Mouse (Mus musculus) adrenal gland, adult 8-10 months (tissue): ENCODE results near the gene Ctcfl. TPM values are rescaled to one million over a fixed set of nuclear protein-coding genes. Genes with fewer than 3 reads are reported as not detected.
"Not testable (repeated sequence)": the region's sequence is repeated elsewhere in the genome, so short reads cannot be mapped to it uniquely, and the experiment has no call there.

ENCODE experiments used
- DNase-seq: peaks from one replicate; pipeline ENCODE4 v3.0.0; 2022
- total RNA-seq, 4 experiments: library from RNA; stranded (reverse); gene quantifications; 2 replicates each; pipeline ENCODE4 v1.2.4; 2022

Gene Ctcfl
- total RNA-seq, 4 experiments from 2014 or later: 0.13 to 0.22 TPM; not detected in 2

- no peak for DNase-seq
Measured at GRCm38 (mm10) chr2:173138323-173139239, 19.3 kb upstream of the Ctcfl start.

GRCm38 (mm10) chr2:173134695-173135094 is 15.4 kb upstream of the Ctcfl start:
- no peak for DNase-seq

DNA sequence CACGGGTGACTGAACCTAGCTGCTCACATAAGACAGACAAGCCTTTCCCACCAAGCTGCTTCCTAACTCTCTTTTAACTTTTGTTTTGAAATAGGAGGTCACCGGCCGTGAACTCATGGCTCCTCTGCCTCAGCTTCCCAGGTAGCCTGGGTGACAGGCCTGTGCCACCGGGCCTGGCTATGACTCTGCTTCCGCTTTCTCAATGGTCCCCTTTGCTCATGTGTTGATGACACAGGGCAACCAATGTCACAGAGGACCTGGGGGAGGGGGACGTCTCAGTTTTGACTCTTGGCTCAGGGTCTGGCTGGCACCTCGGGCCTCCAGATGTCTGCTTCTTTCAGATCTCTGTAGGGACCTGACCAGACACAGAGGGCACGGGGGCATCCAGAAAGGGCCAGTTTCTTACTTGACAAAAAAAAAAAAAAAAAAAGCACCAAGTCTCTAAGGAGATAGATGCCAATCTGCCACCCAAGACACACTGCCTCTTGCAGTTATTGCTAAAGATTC is 13.5 kb upstream of the Ctcfl start:
- no peak for DNase-seq

DNA sequence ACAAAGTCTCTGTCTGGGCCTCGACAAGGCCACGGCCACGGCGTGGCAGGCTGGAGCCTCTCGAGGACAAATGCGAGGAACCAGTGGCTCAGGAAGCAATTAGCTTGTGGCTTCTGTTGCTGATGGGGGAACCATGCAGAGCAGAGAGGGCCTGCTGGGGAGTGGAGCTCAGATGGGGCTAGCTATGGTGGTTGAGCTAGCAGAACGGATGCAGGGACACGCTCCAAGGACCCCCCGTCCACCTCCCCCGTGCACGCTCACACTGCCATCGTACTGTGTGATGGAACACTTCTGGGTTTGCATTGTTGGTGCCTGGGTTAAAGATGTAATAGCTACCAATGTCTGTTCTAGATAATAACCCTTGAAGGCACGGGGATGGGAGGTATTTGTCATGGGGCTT is 12.9 kb upstream of the Ctcfl start:
- no peak for DNase-seq

DNA sequence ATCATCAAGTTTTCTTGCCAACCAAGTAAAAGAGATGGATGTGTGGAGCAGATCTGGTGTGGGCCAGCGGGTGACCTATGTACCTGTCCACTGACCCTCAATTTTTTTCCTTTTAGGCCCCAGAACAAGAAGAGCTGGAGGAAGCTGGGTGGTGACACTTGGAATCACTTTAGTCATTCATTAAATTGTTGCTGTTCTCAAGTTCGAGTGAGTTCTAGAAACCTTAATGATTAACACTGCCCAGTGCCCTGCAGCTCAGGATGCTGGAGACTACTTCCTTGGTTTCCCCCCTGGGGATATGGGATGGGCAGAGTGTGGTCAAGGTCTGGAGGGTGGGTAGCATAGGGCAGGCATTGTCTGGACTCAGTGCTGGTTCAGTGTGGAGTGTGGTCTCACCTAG is 9.8 kb upstream of the Ctcfl start:
- no peak for DNase-seq

DNA sequence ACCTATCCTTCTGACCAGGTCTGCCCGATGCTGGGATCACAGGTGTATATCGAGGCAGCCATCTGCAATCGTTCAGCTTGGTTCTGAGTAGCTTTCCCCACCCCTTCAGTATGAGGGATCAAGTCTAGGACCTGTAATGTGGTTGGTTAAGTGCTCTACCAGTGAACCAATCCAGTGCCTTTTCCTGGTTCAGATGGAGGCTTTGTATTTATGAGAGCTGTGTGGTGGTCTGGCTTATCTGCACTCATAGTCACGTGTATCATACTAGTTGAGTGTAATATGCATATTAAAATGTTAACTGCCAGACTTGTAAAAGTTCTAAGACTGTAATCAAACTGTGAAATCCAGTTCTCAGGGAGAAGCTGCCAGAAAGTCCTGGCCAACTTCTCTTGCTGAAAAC is 7.1 kb upstream of the Ctcfl start:
- DNase-seq: no peak

GRCm38 (mm10) chr2:173124022-173124735 is 4.9 kb upstream of the Ctcfl start:
- DNase-seq: no peak

DNA sequence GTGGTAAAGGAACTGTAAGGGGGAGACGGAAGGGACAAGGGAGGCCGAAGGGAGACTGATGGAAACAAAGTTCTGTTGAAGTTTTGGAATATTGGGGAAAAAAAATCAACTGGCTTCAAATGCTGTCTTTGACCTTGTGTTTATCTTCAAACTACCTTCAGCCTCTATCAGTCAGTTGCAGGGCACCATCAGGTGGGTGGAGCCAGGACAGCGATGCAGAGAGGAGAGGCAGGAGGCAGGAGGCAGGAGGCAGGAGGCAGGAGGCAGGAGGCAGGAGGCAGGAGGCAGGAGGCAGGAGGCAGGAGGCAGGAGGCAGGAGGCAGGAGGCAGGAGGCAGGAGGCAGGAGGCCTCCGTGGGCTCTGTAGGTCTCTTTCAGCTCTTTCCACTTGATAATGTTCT is 792 bp upstream of the Ctcfl start:
- not testable (repeated sequence) for DNase-seq

- DNase-seq: not testable (repeated sequence)
Measured at GRCm38 (mm10) chr2:173113796-173114195, 5.5 kb downstream of the Ctcfl start.

DNA sequence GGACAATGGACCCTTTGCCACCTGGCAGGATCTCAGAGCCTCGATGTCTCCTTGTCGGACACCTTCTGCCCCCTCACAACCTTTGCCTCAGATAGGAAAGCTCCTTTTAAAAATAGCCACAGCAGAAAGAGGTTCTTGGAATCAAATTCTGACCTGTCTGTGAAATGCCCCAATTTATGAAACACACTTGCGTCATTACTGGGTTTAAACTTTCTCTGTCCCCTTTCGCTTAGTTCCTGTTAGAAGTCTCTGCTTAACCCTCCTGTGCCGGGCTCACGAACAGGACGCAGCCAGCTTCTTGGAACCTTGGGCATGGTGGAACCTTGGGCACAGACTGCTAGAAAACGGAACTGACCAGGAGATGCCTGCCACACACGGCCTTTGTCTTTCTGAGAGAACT is 8.8 kb downstream of the Ctcfl start:
- no peak for DNase-seq

DNA sequence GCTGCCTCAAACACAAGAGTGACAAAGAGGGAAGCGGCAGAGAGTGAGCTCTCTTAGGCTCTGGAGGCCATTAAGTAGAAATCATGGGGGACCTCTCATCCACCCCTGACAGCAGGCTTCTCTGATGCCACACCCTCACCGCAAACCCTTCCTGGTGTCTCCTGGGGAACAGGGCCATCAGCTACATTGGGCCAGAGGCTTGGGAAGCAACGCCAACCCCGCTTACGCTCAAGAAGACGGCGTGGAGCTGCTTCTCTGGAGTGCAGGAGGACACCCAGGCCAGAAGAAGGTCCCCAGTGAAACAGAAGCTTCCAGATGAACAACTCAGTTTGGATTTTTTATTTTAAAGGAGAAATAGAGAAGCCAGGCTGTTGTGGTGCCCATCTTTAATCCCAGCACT is 9.8 kb downstream of the Ctcfl start:
- DNase-seq: no peak

GRCm38 (mm10) chr2:173108509-173109190 is 10.7 kb downstream of the Ctcfl start:
- DNase-seq: no peak

DNA sequence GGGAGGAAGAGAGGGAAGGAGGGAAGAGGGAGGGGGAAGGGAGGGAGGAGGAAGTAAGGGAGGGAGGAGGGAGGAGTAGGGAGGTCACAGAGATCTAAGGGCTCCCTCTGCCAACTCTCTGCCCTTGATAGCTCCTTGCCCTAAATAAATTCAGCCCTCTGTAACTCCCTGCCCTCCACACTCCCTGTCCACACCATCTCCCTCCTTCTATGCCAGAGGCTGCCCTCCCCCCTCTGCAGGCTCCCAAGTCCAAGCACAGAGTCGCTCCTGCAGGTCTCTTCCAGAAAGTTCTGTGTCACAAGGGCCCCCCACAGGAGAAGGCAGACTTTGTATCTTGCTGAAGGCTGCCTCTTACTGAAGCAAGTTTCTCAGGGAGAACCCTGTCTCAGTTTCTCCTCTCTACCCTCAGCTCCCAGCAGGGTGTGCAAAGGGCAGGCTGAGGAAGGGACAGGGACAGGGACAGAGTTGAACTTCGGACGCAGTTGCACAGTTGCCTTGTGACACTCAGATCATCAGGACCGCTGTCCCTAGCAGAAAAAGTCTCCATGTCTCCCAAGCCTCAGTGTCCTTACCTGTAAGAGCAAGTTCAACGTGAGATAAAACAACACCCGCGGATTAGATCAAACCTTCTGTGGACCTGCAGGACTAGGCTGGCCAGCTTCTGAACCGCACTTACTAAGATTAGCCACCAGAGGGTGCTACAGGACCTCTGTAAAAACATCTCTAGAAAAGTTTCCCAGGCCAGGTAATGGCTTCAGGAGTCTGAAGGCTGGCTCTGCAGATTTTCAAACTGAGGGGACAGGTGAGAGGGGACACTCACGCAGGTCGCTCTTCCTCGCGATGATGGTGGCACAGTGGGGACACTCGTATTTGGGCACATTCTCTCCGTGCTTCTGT is 12.2 kb downstream of the Ctcfl start:
- DNase-seq: no peak

- DNase-seq: no peak
Measured at GRCm38 (mm10) chr2:173106409-173106808, 12.9 kb downstream of the Ctcfl start.

DNA sequence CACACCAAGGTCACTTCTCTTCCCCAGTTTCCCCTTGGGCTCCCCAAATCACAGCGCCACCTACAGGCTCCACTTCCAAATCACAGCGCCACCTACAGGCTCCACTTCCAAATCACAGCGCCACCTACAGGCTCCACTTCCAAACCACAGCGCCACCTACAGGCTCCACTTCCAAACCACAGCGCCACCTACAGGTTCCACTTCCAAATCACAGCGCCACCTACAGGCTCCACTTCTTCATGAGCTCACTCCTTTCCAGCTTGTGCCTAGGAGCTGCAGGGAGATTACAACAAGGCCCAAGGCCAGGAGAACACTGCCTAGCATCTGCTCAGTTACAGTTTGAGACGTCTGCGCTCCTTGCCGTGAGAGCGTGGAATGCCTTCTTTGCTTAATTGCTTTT is 22.0 kb downstream of the Ctcfl start:
- DNase-seq: not testable (repeated sequence)

DNA sequence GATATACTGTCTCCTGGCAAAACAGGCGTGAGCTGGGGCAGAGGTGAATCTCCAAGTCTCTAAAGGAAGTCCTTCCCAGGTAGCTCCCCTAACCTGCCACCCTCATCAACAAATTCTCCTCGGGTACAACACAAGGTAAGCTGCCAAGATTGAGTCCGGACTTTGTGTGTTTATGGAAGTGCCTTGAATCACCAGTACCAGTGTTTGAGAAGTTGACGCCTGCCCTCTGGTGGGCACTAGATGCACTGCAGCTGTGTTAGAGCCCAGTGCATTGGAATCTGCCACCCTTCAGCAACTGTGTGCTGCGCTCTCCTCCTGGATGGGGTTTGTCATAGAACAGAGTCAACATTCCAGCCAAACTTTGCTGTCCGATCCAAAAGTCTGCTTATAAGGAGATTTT is 29.9 kb downstream of the Ctcfl start:
- DNase-seq: peak; percentile 60

DNA sequence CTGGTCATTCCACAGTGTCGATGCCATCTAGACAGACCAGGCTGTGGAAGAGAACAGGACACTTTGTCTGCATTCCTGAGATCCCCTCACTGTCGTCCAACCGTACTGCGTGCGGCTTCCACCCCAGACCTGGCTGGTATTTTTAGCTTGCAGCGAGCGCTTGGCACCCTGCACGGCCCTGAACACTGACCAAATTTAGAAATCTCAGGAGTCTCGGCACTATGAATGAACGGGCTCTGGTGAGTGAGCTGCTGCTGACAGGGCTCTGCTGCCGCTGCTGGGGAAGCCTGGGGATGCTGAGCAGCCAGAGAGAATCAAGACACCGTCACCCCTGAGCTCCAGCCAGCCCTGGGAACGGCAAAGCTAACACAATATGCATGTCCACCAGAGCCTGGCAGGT is 31.9 kb downstream of the Ctcfl start:
- DNase-seq: no peak

GRCm38 (mm10) chr2:173085763-173086162 is 33.6 kb downstream of the Ctcfl start:
- no peak for DNase-seq

- no peak for DNase-seq
Measured at GRCm38 (mm10) chr2:173084871-173085270, 34.5 kb downstream of the Ctcfl start.

DNA sequence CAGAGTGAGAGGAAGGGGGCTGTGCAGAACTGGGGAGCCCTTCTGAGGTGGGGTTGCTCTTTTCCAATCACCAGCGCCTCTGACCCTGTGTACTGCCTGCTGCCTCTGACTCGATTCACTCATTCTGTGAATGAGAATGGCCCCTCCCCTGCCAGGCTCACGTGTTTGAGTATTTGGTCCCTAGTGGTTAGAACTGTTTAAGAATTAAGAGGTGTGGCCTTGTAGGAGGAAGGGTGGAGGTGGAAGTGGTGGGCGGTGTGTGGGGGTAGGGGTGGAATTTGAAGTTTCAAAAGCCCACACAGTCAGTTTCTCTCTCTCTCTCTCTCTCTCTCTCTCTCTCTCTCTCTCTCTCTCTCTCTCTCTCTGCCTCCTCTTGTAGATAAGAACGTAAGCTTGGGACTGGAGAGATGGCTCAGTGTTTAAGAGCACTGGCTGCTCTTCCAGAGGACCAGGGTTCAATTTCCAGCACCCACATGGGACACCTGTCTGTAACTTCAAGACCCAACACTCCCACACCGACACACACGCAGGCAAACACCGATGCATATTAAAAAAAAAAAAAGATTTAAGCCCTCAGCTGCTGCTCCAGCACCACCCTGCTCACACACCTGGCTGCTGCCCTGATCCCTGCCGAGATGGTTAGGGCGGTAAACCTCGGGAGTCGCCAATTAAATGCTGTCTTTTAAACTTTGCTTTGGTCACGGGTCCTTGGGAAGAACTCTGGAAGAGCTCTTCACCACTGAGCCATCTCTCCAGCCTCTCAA is 35.4 kb downstream of the Ctcfl start:
- no peak for DNase-seq

DNA sequence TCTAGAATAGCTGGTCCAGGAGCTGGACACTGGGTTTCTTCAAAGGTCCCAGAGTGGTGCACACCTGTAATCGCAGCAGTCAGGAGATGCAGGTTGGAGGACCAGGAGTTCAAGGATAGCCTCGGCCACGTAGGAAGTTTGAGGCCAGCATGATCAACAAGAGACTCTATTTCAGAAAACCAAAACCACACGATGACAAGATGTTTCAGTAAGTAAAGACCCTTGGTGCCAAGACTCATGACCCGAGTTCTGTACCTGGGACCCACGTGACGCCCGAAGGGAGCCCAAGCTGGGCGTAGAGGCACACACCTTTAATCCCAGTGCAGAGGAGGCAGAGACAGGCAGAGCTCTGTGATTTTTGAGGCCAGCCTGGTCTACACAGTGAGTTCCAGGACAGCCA is 36.2 kb downstream of the Ctcfl start:
- DNase-seq: no peak
